Mouse (Mus musculus) forebrain, embryonic 14.5 days (tissue): ENCODE measurements at regions not wholly inside any gene's neighbourhood (a gene's known extent, or its start where the extent isn't known, plus 50 kb on each side); places are given as distances from the start of the nearest gene placed in this dataset.

Experiments
- ATAC-seq: fragments of 200-750 bp; cut with Nextera tagmentation; 2 replicates; pipeline ENCODE4 v1.8.0; 2017; ENCODE audit warnings: mild to moderate bottlenecking, moderate library complexity
- DNase-seq: peaks from one replicate; pipeline ENCODE4 v3.0.0-alpha.2; 2015; ENCODE audit warnings: low spot score
- H3K27ac ChIP-seq: fragments of 300-500 bp; sonication (generic); 2 replicates; pipeline ENCODE4 v1.5.1; 2014; ENCODE audit warnings: low read depth, mild to moderate bottlenecking, control low read depth, low read length, moderate library complexity
- H3K27me3 ChIP-seq: fragments of 300-500 bp; sonication (generic); replicated peaks from 2 replicates; pipeline ENCODE4 v1.6.1; 2014; ENCODE audit warnings: low read length, control low read depth, mixed read lengths; ENCODE audit not compliant: control insufficient read depth, insufficient read depth
- H3K36me3 ChIP-seq: fragments of 300-500 bp; sonication (generic); 2 replicates; pipeline ENCODE4 v1.6.1; 2014; ENCODE audit warnings: low read length, control low read depth; ENCODE audit not compliant: control insufficient read depth, insufficient read depth
- H3K4me1 ChIP-seq: fragments of 300-500 bp; sonication (generic); 2 replicates; pipeline ENCODE4 v1.6.1; 2014; ENCODE audit warnings: antibody characterized with exemption, low read length, control low read depth; ENCODE audit not compliant: control insufficient read depth, insufficient read depth
- H3K4me2 ChIP-seq: fragments of 300-500 bp; sonication (generic); 2 replicates; pipeline ENCODE4 v1.6.1; 2014; ENCODE audit warnings: mild to moderate bottlenecking, control low read depth, low read length
- H3K4me3 ChIP-seq: fragments of 300-500 bp; sonication (generic); 2 replicates; pipeline ENCODE4 v1.5.1; 2014; ENCODE audit warnings: low read depth, low read length, control low read depth
- H3K9ac ChIP-seq: fragments of 300-500 bp; sonication (generic); 2 replicates; pipeline ENCODE4 v1.6.1; 2014; ENCODE audit warnings: mild to moderate bottlenecking, low read length, control low read depth, moderate library complexity
- H3K9me3 ChIP-seq: fragments of 300-500 bp; sonication (generic); replicated peaks from 2 replicates; pipeline ENCODE4 v1.6.1; 2016; ENCODE audit warnings: low read length, control low read depth, mixed read lengths; ENCODE audit not compliant: control insufficient read depth
- WGBS: fragments of 180-500 bp; shearing (Covaris S2); extraction: QIAGEN DNeasy Blood & Tissue Kit; methylation state at CpG from one replicate; pipeline ENCODE4 v1.1.7; 2014; 5-methylcytosine and 5-hydroxymethylcytosine counted together

DNA sequence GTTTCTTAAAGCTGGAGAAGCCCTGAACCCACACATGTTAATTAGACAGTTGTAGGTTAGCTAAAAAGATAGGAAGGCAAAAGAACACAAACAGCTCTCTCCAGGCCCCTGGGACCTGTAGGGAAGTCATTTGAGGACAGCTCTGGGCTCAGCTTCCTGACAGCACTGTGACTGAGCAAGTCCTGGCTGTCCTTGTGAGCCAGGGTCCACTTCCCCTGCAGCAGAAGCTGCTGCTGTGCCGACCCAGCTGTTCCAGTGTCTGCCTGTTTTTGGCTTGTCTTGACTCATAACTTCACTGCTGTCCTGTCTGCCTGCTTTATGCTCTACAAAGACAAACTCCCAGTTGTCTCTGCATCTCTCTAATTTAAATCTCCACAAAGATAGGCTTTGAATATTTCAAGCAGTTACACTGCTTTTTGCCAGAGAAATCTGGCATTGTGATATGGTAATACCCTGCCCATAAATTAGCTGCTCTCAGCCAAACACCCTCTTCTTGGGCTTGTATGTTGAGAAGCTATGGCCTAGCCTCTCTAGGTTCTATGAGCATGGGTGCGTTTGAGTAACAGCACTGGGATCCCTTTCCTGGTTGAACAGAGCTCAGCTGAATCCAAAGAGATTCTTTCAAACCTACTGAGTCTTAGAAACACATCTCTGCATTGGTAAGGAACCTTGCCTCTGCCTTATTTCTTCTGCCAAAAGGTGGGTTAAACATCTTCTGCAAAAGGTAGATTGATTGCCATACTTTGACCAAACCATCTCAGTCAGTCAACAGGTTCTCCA, 536.3 kb upstream of the A830018L16Rik start:
- Histone ChIP-seq H3K4me1 (no peaks in the 10 kb centered on the region), H3K27me3 (no peaks in the 10 kb centered on the region), H3K4me3 (no peak overlapping the region), H3K36me3 (no peaks in the 10 kb centered on the region), H3K9me3 (no peaks in the 10 kb centered on the region), H3K27ac (no peak overlapping the region), H3K4me2 (no peak overlapping the region), H3K9ac (no peak overlapping the region)
- 45% methylated on average over 2 of the region's 2 CpGs for WGBS
- DNase-seq (no peak), ATAC-seq (no peak)

DNA sequence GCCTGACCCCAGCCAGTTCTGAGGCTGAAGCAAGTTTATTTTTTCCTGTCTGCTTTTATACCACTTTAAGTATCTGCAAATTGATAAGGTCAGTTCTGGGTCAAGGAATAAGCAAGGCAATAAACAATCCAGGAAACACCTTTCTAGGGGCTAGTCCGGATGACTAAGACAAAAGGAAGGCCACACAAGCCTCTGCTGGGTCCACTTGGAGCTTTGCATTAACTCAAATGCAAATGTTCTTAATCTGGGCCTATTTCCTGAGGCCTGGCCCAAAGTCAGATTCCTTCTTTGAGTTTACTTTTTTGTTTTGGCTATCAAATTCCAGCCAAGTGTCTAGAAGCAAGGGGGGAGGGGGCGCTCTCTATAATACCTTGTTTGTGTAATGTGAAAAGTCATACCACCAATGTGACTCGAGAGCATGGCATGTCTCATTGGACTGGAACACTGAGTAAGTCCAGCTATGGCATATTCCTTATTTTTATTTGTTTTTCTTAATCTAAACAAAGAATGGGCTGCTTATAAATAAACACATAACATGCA, 535.6 kb upstream of the A830018L16Rik start:
- 62% methylated on average over 3 of the region's 3 CpGs for WGBS
- H3K27ac ChIP-seq, result no peak overlapping the region
- H3K4me2 ChIP-seq, result no peak overlapping the region
- no peaks in the 10 kb centered on the region for H3K36me3 ChIP-seq
- H3K4me1 ChIP-seq, result no peaks in the 10 kb centered on the region
- no peak overlapping the region for H3K9ac ChIP-seq
- ATAC-seq (no peak), DNase-seq (no peak)
- no peak overlapping the region for H3K4me3 ChIP-seq
- no peaks in the 10 kb centered on the region for H3K27me3 ChIP-seq
- no peaks in the 10 kb centered on the region for H3K9me3 ChIP-seq

DNA sequence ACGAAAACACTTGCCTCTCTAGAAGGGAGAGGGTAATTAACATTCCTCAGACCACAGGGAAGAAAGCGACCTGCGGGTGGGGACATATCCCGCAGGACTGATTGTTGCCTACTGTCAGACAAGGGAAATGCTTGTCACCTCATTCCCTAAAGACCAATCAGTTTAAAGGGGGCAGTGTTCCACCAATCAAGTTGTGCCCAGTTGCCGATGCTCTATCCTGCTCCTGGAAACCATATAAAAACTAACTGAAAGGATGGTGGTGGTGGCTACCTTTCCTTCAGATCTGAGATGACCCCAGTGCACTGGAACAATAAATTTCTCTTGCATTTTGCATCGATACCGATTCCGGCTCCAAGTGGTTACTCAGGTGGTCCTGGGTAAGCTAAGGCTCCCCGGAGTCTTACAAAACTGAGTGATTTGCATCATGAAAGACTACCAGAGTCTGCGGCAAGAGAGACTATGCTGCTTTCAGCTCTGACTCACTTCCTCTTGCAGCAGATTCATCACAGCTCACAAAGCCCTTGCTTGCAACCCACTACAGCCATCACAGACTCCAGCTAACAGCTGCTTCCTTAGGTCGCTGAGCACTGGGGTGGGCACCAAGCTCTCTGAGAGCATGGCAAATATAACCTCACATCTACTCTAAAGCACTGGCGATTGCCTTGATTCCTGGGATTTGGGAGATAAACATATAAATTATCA, 533.7 kb upstream of the A830018L16Rik start:
- H3K36me3 ChIP-seq, result no peaks in the 10 kb centered on the region
- 78% methylated on average over 12 of the region's 12 CpGs for WGBS
- H3K4me1 ChIP-seq, result no peaks in the 10 kb centered on the region
- no peak overlapping the region for H3K4me3 ChIP-seq
- no peaks in the 10 kb centered on the region for H3K9me3 ChIP-seq
- ATAC-seq, result no peak
- no peaks in the 10 kb centered on the region for H3K27me3 ChIP-seq
- H3K4me2 ChIP-seq, result no peak overlapping the region
- H3K9ac ChIP-seq, result no peak overlapping the region
- H3K27ac ChIP-seq, result no peak overlapping the region
- DNase-seq, result no peak

DNA sequence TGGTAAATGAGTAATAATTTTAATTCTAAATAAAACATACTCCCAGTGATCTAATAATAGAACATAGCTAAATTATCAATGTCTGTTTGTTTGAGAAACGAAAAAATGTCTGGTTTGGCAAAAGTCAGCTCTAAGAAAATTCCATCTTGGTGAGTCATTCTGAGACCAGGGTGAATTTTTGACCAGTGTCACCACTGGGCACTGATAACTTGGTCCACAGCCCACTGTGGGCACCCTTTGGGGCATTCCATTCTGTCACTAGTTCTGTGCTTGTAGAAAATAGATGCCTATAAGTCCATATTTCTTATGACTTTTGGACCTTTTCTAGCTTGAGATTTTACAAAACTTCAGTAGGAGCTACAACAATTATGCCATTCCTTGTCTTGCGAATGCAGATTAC, 515.1 kb upstream of the A830018L16Rik start:
- Histone ChIP-seq H3K36me3 (no peaks in the 10 kb centered on the region), H3K4me1 (no peaks in the 10 kb centered on the region), H3K27ac (no peak overlapping the region), H3K4me3 (no peak overlapping the region), H3K4me2 (no peak overlapping the region), H3K9ac (no peak overlapping the region), H3K27me3 (no peaks in the 10 kb centered on the region), H3K9me3 (no peaks in the 10 kb centered on the region)
- no peak for DNase-seq
- ATAC-seq, result no peak
- 86% methylated on average over 2 of the region's 2 CpGs for WGBS

DNA sequence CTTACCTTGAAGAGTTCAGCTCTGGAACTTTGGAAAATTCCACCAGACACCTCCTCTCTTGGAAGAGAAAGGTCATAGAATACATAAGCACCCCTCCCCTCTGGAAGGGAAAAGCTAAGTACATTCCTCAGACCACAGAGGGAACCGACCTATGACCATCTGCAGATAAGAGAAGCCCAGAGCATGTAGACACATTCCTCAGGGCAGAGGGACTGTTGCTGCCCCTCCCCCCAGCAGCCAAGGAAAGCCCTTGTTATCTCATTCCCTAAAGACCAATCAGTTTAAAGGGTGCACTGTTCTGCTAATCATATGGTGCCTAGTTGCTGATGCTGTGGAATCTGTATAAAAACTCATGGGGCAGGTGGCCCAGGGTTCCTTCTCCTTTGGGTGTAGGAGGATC, 511.2 kb upstream of the A830018L16Rik start:
- Histone ChIP-seq H3K9ac (no peak overlapping the region), H3K27me3 (no peaks in the 10 kb centered on the region)
- WGBS, result 83% methylated on average over 1 of the region's 1 CpGs

DNA sequence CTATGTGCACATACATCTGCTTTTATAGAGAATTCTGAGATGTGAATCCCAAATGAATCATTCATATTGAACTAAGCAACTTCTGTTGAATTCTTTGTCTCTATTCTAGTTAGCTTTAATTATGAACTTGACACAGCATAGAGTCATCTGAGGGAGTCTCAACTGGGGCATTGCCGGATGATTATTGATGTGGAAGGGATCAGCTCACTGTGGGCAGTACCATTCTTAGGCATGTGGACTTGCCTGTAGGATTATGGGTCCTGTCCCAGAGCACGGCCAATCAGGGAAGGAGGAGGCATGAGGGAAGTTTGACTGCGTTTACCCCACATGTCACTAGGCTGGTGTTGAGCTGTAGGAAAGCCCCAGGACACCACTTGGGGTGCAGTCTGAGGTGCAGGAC, 493.9 kb upstream of the A830018L16Rik start:
- H3K4me3 ChIP-seq, result no peak overlapping the region
- H3K9ac ChIP-seq, result no peak overlapping the region
- no peaks in the 10 kb centered on the region for H3K4me1 ChIP-seq
- WGBS, result 54% methylated on average over 3 of the region's 3 CpGs
- H3K36me3 ChIP-seq, result no peaks in the 10 kb centered on the region
- DNase-seq (no peak), ATAC-seq (no peak; the same call in 1 of the 2 replicates)
- H3K4me2 ChIP-seq, result no peak overlapping the region
- H3K9me3 ChIP-seq, result no peaks in the 10 kb centered on the region
- H3K27me3 ChIP-seq, result no peaks in the 10 kb centered on the region
- no peak overlapping the region for H3K27ac ChIP-seq

More for the DNA sequence above, 511.2 kb upstream of the A830018L16Rik start:
- no peak for DNase-seq
- no peak overlapping the region for H3K4me3 ChIP-seq
- H3K36me3 ChIP-seq, result no peaks in the 10 kb centered on the region
- no peak for ATAC-seq
- H3K4me2 ChIP-seq, result no peak overlapping the region
- no peaks in the 10 kb centered on the region for H3K4me1 ChIP-seq
- H3K27ac ChIP-seq, result no peak overlapping the region
- no peaks in the 10 kb centered on the region for H3K9me3 ChIP-seq

DNA sequence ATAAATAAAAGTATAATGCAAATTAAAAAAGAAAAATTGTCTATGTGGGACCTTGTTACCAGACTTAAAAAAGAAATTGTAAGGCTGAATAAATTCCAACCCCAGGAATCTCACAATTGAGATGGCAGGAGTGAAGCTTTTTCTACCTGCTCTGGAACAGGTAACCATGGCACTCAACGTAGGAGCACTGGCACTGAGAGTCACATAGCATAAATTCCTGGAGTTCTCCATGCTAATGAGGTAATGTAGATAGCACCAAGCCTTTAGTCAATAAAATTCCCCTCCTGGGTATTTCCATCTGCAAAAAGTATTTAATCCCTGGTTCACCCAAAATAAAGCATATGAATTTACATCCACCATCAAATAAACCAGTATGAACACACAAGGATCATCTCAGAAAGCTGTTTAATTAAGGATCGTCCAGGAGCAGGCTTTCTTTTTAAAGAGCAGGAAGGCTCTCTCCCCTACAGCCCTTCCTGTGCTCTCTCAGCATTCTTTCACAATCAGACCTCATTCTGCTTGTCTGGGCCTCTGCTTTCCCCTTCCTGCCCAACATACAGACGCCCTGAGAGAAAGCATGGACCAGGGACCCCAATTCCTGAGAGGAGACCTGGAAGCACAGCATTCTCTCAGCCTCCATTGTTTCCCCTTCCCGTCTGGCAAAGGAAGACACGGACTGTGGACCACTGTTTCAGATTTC, 481.4 kb upstream of the A830018L16Rik start:
- Histone ChIP-seq H3K4me2 (no peak overlapping the region), H3K4me1 (no peaks in the 10 kb centered on the region), H3K27ac (no peak overlapping the region), H3K4me3 (no peak overlapping the region), H3K36me3 (no peaks in the 10 kb centered on the region), H3K9ac (no peak overlapping the region), H3K9me3 (no peaks in the 10 kb centered on the region), H3K27me3 (no peaks in the 10 kb centered on the region)
- 56% methylated on average over 5 of the region's 5 CpGs for WGBS
- DNase-seq, result no peak
- ATAC-seq, result no peak

DNA sequence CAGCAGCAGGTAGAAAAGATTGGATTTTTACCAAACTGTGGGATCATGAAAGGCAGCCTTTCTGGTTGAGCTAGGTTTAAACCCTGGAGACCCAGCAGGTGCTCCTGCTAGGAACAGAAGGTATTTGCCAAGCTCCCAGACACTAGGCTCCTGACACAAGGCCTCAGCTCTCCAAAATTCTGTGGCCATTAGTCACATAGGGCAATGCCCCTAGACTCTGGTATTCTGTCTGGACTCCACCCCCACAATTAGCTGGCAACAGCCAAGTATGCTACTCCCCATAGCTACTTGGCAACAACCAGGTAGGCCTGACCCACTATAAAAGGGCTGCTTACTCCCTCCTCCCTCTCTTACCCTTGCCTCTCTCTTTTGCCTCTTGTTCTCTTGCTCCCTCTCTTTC, 480.7 kb upstream of the A830018L16Rik start:
- no peak overlapping the region for H3K9ac ChIP-seq
- no peak overlapping the region for H3K4me2 ChIP-seq
- no peaks in the 10 kb centered on the region for H3K27me3 ChIP-seq
- H3K9me3 ChIP-seq, result no peaks in the 10 kb centered on the region
- no peaks in the 10 kb centered on the region for H3K36me3 ChIP-seq
- DNase-seq (no peak), ATAC-seq (no peak)
- no peaks in the 10 kb centered on the region for H3K4me1 ChIP-seq
- no peak overlapping the region for H3K4me3 ChIP-seq
- no peak overlapping the region for H3K27ac ChIP-seq
